Mouse (Mus musculus): ENCODE results near the gene Zfp541.

DNA sequence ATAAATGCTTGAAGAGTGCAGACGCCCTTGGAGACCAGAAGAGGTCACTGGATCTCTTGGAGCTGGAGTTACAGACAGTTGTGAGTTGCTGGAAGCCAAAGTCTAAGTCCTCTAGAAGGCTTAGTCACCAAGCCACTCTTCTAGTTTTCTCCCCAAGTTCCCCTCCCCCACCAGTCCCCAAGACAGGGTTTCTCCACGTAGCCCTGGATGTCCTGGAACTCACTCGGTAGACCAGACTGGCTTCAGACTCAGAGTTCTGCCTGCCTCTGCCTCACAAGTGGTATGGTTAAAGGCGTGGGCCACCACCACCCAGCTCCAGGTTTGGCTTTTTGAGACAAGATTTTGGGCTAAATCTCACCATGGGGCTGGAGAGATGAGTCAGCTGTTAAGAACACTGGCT is 6.6 kb upstream of the Zfp541 start:
- TF ChIP-seq CTCF (IDR thresholded peaks at IDR 0.05; ENCODE audit: borderline replicate concordance, extremely low read depth, insufficient read depth, insufficient read length) (no peak), POLR2A (IDR thresholded peaks at IDR 0.05; ENCODE audit: borderline replicate concordance, extremely low read depth, insufficient read depth, insufficient read length, poor library complexity, severe bottlenecking) (no peak)

Data from brain, embryonic 14.5 days (tissue).